Mouse (Mus musculus) ES-E14 (cell line): Measurements from ENCODE around the gene Scd4.

Experiments
- CHD2 ChIP-seq: IDR thresholded peaks from 2 replicates; pipeline ENCODE4 v1.6.1; 2014; ENCODE audit warnings: mild to moderate bottlenecking, low read depth, low read length, inconsistent platforms
- ZNF384 ChIP-seq: IDR thresholded peaks from 2 replicates; pipeline ENCODE4 v1.6.1; 2012; ENCODE audit warnings: low read depth, low read length, inconsistent platforms

GRCm38 (mm10) chr19:44299078-44299477 is 33.8 kb upstream of the Scd4 start:
- TF ChIP-seq CHD2 (no peak), ZNF384 (no peak)
